Mouse (Mus musculus) adrenal gland, adult 2 months (tissue): ENCODE measurements around the gene Ctf2. TPM values are rescaled to one million over a fixed set of nuclear protein-coding genes. Genes with fewer than 3 reads are reported as not detected.
"Not testable (repeated sequence)": the region's sequence is repeated elsewhere in the genome, so short reads cannot be mapped to it uniquely, and the experiment has no call there.

Experiments
- DNase-seq: peaks from one replicate; pipeline ENCODE4 v3.0.0; 2021
- long read RNA-seq: library from polyadenylated mRNA; stranded (forward); transcript quantifications from one replicate; pipeline ENCODE4 v2.0.0, GENCODE M21; 2021
- polyA plus RNA-seq: library from polyadenylated mRNA; depleted of rRNA; stranded (reverse); fragments of >200 nt; gene quantifications from 2 replicates; pipeline ENCODE4 v1.2.3, GENCODE M21; 2012; rRNA removed
- total RNA-seq, 2 experiments: library from RNA; stranded (reverse); gene quantifications; 2 replicates each; pipeline ENCODE4 v1.2.3; 2021

Ctf2 gene
- total RNA-seq (not detected), polyA plus RNA-seq (not detected in 2 replicates)
- long read RNA-seq, result 0 reads

- not testable (repeated sequence) for DNase-seq
Observed at GRCm38 (mm10) chr7:127732066-127732465, at the start of gene Ctf2. Gene Ctf2, minus strand, starts transcription at chr7:127732166.

GRCm38 (mm10) chr7:127778350-127778749 lies 46.4 kb upstream of the Ctf2 start:
- no peak for DNase-seq

DNA sequence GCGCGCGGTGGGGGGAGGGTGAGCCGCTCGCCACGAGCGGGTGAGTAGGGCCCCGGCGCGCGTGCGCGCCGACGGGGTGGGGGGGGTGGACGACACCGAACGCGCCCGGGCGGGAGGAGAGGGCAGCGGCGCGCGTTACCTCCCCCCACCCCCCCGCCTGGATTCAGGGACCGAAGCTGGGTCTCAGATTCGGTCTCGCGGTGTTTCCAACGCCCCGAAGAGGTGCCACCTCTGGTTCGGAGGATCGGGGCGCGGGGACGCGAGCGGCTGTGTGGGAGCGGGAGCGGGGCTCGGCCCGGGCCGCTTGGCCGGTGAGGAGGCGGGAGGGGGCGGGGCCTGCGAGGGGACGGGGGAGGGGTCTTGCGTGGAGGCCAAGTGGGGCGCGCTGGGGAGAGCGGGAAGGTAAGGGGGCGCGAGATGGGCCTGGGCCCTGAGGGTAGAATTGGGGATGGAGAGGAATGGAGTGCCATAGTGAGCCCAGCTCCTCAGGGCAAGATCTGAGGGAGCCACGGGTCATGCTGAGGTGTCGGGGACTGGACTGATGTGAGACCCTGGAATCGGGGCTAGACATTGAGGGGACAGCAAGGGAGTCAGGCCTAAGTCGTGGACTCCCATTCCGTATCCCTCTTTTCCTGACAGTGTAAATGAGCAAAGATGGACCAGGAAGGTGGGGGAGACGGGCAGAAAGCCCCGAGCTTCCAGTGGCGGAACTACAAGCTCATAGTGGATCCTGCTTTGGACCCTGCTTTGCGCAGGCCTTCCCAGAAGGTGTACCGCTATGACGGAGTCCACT lies 45.7 kb upstream of the Ctf2 start:
- peak; percentile 83 for DNase-seq

- DNase-seq, result peak; percentile 97
Observed at GRCm38 (mm10) chr7:127776878-127777473, 45.0 kb upstream of the Ctf2 start.

- DNase-seq, result peak; percentile 92
Observed at GRCm38 (mm10) chr7:127776426-127776825, 44.5 kb upstream of the Ctf2 start, which contains the start of gene Setd1a. Gene Setd1a, plus strand, starts transcription at chr7:127776670.

- not testable (repeated sequence) for DNase-seq
Observed at GRCm38 (mm10) chr7:127775837-127776236, 43.9 kb upstream of the Ctf2 start.

GRCm38 (mm10) chr7:127773664-127774384 lies 41.9 kb upstream of the Ctf2 start:
- DNase-seq, result peak; percentile 80

- no peak for DNase-seq
Observed at GRCm38 (mm10) chr7:127772557-127772956, 40.6 kb upstream of the Ctf2 start.

DNA sequence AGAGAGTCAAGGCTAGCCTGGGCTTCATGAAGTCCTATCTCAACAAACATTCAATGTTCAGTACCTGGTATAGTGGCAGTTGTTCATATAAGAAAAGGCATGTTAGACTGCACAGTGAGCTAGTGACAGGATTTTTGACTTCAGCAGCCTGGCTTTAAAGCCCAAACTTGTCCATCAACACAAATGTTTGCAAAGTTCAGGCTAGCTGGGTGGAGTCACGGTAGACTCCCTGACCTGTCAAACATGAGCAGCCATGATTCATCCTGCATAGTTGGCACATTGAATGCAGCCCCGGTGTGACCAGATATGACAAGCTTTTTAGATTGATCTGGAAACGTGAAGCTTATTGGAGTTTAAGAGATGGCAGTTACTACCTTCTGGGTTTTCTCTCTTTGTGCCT lies 40.1 kb upstream of the Ctf2 start:
- no peak for DNase-seq

DNA sequence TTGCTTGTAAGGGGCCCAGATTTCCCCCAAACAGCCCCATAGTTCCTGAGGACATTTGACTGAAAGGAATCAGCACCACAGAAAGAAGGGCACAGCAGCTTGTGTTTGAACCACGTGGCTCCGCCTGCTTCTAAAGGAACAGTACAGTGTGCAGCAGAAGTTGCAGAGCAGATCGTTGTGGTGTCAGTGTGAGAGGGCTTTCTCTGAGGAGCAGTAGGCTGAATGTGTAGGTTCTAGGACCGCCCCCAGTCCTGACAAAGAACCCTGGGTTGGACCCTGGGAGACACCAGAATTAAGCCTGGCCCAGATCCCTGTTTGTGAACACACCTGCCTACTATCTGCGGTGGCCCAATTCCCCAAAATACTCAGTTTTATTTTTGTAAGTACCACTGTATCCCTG lies 39.3 kb upstream of the Ctf2 start:
- DNase-seq, result no peak

DNA sequence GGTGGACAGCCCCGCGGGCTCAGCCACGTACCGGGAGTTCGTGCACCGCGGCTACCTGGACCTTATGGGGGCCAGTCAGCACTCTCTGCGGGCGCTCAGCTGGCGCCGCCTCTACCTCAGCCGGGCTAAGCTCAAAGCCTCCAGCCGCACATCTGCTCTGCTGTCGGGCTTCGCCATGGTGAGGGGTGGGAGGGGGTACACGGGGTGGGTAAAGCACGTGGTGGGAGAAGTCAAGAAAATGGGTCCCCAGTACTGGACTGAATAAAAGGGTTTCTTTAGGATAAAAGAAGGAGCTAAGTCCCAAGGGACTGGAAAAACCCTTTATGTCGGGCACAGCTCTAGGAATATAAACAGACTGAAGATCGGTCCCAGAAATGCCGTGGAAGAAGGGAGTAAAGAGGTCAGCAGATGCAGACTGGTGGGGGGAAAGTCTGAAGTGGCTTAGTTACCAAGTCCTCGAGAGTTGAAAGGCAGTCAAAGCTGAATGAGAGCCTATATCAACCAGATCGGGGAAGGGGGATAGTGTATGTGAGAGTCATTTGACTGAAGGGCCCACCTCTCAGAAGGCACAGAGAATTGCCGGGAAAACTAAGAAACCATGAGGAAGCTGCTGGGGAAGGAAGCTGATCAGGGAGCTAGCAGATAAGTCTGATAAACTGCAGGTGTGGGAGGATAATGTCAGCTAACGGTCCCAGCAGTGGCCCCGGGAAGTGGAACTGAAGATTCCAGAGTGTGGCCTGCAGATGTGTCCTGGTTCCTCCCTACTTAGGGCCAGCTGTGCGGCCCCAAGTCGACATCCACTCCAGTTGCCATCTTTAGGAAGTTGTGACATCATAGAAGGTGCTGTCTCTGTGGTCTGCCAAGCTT lies 38.3 kb upstream of the Ctf2 start:
- peak; percentile 28 for DNase-seq

- DNase-seq, result peak; percentile 95
Observed at GRCm38 (mm10) chr7:127769651-127770038, 37.7 kb upstream of the Ctf2 start, which contains the start of gene Orai3. Gene Orai3, plus strand, starts transcription at chr7:127769815.

DNA sequence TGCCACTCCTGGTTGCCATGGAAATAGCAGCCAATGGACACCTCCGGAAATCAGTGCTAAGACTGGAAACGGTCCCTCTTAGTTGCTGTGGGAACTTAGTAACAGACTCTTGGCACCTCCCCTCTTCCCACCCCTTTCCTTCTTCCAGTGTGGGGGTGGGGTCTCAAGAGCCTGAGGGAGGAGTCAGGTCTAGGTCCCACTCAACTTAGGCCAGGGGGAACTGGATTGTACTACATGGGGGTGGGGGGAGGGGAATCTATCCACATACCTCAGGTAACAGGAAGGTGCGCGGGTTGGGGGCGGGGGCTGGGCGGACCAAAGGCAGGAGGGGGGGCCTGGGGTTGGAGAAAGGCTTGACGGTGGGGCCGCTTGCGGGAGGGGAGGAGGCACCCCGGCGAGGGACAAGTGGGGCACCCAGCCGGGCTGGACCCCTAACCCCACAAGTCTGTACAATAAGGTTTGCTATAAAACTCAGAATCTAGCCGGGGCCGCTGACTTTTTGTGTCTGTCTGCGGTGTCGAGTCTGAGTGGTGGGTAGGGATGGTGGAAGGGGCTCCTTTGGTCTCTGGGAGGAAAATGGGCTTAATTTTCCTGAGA lies 37.1 kb upstream of the Ctf2 start:
- peak; percentile 97 for DNase-seq

- no peak for DNase-seq
Observed at GRCm38 (mm10) chr7:127768346-127768996, 36.5 kb upstream of the Ctf2 start.

- no peak for DNase-seq
Observed at GRCm38 (mm10) chr7:127767671-127768345, 35.8 kb upstream of the Ctf2 start.

DNA sequence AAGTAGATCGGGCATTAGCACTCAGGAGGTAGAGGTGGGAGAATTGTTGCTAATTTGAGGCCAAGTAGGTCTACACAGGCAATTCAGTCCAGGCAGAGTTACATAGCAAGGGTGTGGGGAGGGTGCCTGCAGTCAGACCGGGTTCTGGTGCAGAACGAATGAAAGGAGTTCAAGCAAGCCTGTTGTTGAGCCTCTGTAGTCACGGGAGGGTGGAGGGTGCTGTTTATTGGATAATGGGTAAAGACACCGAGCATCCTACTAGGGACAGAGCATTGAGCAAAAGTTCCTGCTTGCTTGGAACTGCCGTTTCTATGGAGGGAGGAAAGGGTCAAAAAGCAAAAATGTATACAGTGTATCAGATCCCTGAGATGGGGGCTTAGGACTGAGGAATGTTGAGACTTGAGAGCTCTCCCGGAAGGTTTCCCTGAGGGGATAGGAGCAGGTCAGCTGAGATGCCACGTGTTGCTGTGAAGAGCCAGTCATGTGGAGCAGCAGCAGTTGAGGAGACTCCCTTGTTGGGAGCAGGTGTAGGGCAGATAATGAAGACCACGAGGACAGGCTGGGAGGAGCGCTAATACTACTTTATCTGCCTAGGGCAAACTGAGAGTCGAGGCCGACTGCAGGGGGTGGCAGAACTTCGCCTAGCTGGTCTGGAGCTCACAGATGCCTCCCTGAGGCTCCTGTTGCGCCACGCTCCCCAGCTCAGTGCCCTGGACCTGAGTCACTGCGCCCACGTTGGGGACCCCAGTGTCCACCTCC lies 35.1 kb upstream of the Ctf2 start:
- no peak for DNase-seq

DNA sequence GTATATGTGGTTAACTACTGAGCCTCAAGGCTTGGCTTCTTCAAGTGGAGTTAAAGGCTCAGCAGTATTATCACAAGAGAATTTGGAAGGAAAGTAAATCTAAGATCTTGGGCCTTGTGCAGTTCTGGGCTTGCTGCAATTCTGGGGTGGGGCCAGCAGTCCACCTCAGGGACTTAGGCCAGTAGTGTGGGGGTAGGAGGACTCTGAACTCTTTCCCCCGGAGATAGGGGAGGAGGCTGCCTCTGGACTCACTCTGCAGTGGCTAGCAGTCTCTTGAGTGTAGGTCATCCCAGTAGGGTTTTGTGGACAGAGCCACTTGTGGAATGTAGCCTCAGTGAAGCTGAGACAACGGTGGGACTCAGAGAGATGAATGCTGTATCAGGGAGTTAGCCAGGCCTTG lies 33.8 kb upstream of the Ctf2 start:
- DNase-seq, result no peak

- DNase-seq, result no peak
Observed at GRCm38 (mm10) chr7:127763642-127764041, 31.7 kb upstream of the Ctf2 start.

DNA sequence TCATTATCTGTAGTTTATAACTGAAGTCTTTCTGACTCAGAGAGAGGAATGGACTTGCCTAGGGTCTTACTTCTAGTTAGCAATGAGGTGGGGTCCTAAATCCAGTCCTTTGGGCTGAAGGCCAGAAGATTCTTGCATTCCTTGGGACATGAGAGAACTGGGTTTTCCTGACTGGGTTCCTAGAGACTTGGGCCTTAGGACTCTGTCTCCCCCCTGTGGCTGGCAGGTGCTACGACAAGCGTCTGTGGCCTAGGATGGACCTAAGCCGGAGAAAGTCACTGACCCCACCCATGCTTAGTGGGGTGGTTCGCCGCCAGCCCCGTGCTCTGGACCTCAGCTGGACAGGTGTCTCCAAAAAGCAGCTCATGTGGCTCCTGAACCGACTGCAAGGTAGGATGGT lies 29.1 kb upstream of the Ctf2 start:
- DNase-seq, result peak; percentile 69
